In the genomic region with DNA sequence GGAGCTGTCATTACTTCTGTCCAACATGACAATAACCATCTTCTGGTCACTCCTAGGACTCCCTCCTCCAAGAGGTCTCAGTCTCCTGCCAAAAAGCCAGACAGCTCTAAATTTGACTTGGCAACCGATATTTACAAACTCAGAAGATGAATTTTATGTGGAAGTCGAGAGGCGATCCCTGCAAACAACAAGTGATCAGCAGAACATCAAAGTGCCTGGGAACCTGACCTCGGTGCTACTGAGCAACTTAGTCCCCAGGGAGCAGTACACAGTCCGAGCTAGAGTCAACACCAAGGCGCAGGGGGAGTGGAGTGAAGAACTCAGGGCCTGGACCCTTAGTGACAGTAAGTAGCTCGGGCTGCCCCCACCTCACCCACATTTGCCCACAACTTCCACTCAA, we compare ENCODE assay signal across 13 mouse cellular contexts.
"Had no signal": no experiment of that assay in that cellular context is flagged by ENCODE, and none has a peak within 500 bp of the region (broad histone marks: within the 10 kb centered on the region; RNA-seq: fewer than 3 reads in every experiment).

No protein-coding gene starts in this region.

- H3K4me3 ChIP-seq: hindbrain, embryonic 12.5 days; left cerebral cortex, adult 2 months; limb, embryonic 10.5 days; liver, embryonic 13.5 days; neural tube, embryonic 12.5 days; stomach, embryonic 15.5 days had no signal

- H3K27me3 ChIP-seq: hindbrain, embryonic 12.5 days; liver, embryonic 13.5 days; neural tube, embryonic 12.5 days; stomach, embryonic 15.5 days had no signal

- H3K9me3 ChIP-seq: hindbrain, embryonic 12.5 days; limb, embryonic 10.5 days; liver, embryonic 13.5 days; neural tube, embryonic 12.5 days; stomach, embryonic 15.5 days had no signal

- H3K36me3 ChIP-seq: hindbrain, embryonic 12.5 days; limb, embryonic 10.5 days; liver, embryonic 13.5 days; neural tube, embryonic 12.5 days; stomach, embryonic 15.5 days had no signal

- H3K9ac ChIP-seq: hindbrain, embryonic 12.5 days; liver, embryonic 13.5 days; liver, postnatal 0 days; neural tube, embryonic 12.5 days; stomach, embryonic 15.5 days had no signal

- H3K4me2 ChIP-seq: hindbrain, embryonic 12.5 days; liver, embryonic 13.5 days; neural tube, embryonic 12.5 days; stomach, embryonic 15.5 days had no signal

- ATAC-seq: hindbrain, embryonic 16.5 days; inflammation-experienced regulatory T-cells, adult 6 months; liver, postnatal 0 days; lung, postnatal 0 days had no signal

- H3K27ac ChIP-seq: hindbrain, embryonic 12.5 days; left cerebral cortex, adult 2 months; limb, embryonic 10.5 days; liver, embryonic 13.5 days; neural tube, embryonic 12.5 days; stomach, embryonic 15.5 days had no signal

- DNase-seq: liver, embryonic 13.5 days; liver, postnatal 0 days; right cerebral cortex, postnatal 14 days; thymus, adult 2 months; thymus, postnatal 25 days had no signal

- H3K4me1 ChIP-seq: hindbrain, embryonic 12.5 days; limb, embryonic 10.5 days; liver, embryonic 13.5 days; neural tube, embryonic 12.5 days; stomach, embryonic 15.5 days had no signal
